Comparison of ENCODE assay signal across 20 mouse cellular contexts in the genomic region with DNA sequence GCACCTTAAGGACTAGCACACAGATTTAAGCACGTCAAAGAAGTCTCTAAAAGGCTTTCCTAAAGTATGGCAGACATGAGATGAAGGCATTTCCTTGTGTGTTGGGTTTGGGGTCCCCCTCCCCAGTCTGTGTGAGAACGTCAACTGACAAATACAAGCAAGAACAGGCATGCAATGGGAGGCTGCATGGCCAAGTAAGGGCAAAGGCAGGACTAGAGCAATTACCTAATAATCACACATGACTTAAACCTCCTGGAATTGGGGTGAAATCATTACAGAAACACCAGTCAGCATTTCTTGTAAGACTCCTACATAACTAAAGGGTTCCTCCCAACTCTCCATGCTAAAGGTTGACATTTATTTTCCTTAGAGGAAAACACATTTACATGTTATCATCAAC.
A peak's percentile ranks its signal among the peaks of the same experiment; 100 is the strongest.
DNase-seq lines count a peak whose midpoint lies in the region; ATAC-seq lines count a peak whose summit lies in the region.
"Had no signal": no experiment of that assay in that cellular context is flagged by ENCODE, and none has a peak within 500 bp of the region (broad histone marks: within the 10 kb centered on the region; RNA-seq: fewer than 3 reads in every experiment).

No protein-coding gene starts in this region.

- no peaks in the 10 kb centered on the region for H3K27me3 ChIP-seq in embryonic facial prominence, embryonic 14.5 days (replicated peaks; ENCODE audit: control insufficient read depth, insufficient read depth, low read length)
- no peaks in the 10 kb centered on the region for H3K27me3 ChIP-seq in embryonic facial prominence, embryonic 10.5 days (replicated peaks; ENCODE audit: low read depth, poor library complexity, severe bottlenecking)
- H3K27me3 ChIP-seq: CH12.LX; forebrain, embryonic 12.5 days; heart, embryonic 12.5 days; intestine, embryonic 15.5 days had no signal

- no peak for ATAC-seq in embryonic facial prominence, embryonic 14.5 days (ENCODE audit: low read depth)
- ATAC-seq: forebrain, postnatal 0 days; intestine, embryonic 15.5 days had no signal

- WGBS in embryonic facial prominence, embryonic 14.5 days, result 39% methylated on average over 2 of the region's 2 CpGs
- 50% methylated on average over 2 of the region's 2 CpGs for WGBS in embryonic facial prominence, embryonic 10.5 days

- H3K9ac ChIP-seq in embryonic facial prominence, embryonic 14.5 days (ENCODE audit: low read depth, low read length), result no peak overlapping the region
- H3K9ac ChIP-seq: forebrain, embryonic 12.5 days; forebrain, postnatal 0 days; heart, embryonic 12.5 days; hindbrain, embryonic 14.5 days; intestine, embryonic 15.5 days had no signal

- H3K4me2 ChIP-seq in embryonic facial prominence, embryonic 14.5 days (ENCODE audit: low read depth, low read length), result no peak overlapping the region
- H3K4me2 ChIP-seq: forebrain, embryonic 12.5 days; heart, embryonic 12.5 days; hindbrain, embryonic 14.5 days; intestine, embryonic 15.5 days had no signal

- H3K4me1 ChIP-seq in embryonic facial prominence, embryonic 14.5 days (ENCODE audit: control insufficient read depth, insufficient read depth, low read length), result no peaks in the 10 kb centered on the region
- H3K4me1 ChIP-seq in embryonic facial prominence, embryonic 10.5 days, result no peaks in the 10 kb centered on the region
- H3K4me1 ChIP-seq: heart, embryonic 12.5 days; intestine, embryonic 15.5 days had no signal

- H3K9me3 ChIP-seq in embryonic facial prominence, embryonic 14.5 days (ENCODE audit: control insufficient read depth, low read length), result no peaks in the 10 kb centered on the region
- H3K9me3 ChIP-seq in embryonic facial prominence, embryonic 10.5 days, result no peaks in the 10 kb centered on the region
- H3K9me3 ChIP-seq: forebrain, embryonic 12.5 days; heart, embryonic 12.5 days; hindbrain, embryonic 10.5 days; intestine, embryonic 15.5 days had no signal

- H3K36me3 ChIP-seq in embryonic facial prominence, embryonic 14.5 days (ENCODE audit: control insufficient read depth, insufficient read depth, low read length), result no peaks in the 10 kb centered on the region
- H3K36me3 ChIP-seq in embryonic facial prominence, embryonic 10.5 days (replicated peaks), result no peaks in the 10 kb centered on the region; the same call in 1 of the 2 replicates
- H3K36me3 ChIP-seq: forebrain, embryonic 12.5 days; heart, embryonic 12.5 days; hindbrain, embryonic 10.5 days; intestine, embryonic 15.5 days had no signal

- DNase-seq in embryonic facial prominence, embryonic 14.5 days (ENCODE audit: low spot score), result peak; percentile 20
- no peak for DNase-seq in embryonic facial prominence, embryonic 10.5 days (ENCODE audit: low spot score)
- DNase-seq in urinary bladder, postnatal 25 days (ENCODE audit: low spot score), result peak; percentile 14
- DNase-seq in urinary bladder, adult 2 months (ENCODE audit: low spot score), result no peak
- DNase-seq in adipocyte (ENCODE audit: low spot score), result peak; percentile 52
- DNase-seq in ovary, postnatal 14 days (ENCODE audit: low spot score), result no peak
- DNase-seq in cerebellum, postnatal 4 days (ENCODE audit: low spot score in 2 of 2), result no peak
- DNase-seq: adrenal gland, postnatal 36 days; cerebellum, adult 18-20 months; cerebellum, adult 9-11 months; cerebellum, postnatal 36 days; forebrain, postnatal 0 days; gastrocnemius, adult 2 months; gastrocnemius, postnatal 25 days had no signal

- no peak overlapping the region for H3K27ac ChIP-seq in embryonic facial prominence, embryonic 14.5 days (replicated peaks; ENCODE audit: low read depth, low read length)
- H3K27ac ChIP-seq in embryonic facial prominence, embryonic 10.5 days (replicated peaks), result no peak overlapping the region
- H3K27ac ChIP-seq: forebrain, embryonic 12.5 days; gastrocnemius, adult 2 months; hindbrain, embryonic 10.5 days; hindbrain, embryonic 14.5 days; intestine, embryonic 15.5 days had no signal

- H3K4me3 ChIP-seq in embryonic facial prominence, embryonic 14.5 days (ENCODE audit: low read depth, low read length), result no peak overlapping the region
- H3K4me3 ChIP-seq in embryonic facial prominence, embryonic 10.5 days, result no peak overlapping the region
- H3K4me3 ChIP-seq: forebrain, embryonic 12.5 days; gastrocnemius, adult 2 months; heart, embryonic 12.5 days; hindbrain, embryonic 10.5 days; intestine, embryonic 15.5 days had no signal

Comparison
In these comparisons a context has a peak if more than half of its experiments do, and no peak if none do; other contexts are left out.
1. DNase-seq: peak in embryonic facial prominence, embryonic 14.5 days (single experiment), urinary bladder, postnatal 25 days (single experiment) and adipocyte (single experiment); none in embryonic facial prominence, embryonic 10.5 days (single experiment), urinary bladder, adult 2 months (single experiment), ovary, postnatal 14 days (single experiment) and cerebellum, postnatal 4 days (0 of 2).